Mouse (Mus musculus) myocyte (in vitro differentiated cells): ENCODE measurements around the gene Tnrc18. TPM values are rescaled to one million over a fixed set of nuclear protein-coding genes. Genes with fewer than 3 reads are reported as not detected.

Experiments
- H3K27me3 ChIP-seq: one replicate; pipeline ENCODE4 v1.6.1; 2011; ENCODE audit not compliant: control insufficient read depth, insufficient read depth, insufficient read length
- H3K36me3 ChIP-seq: one replicate; pipeline ENCODE4 v1.6.1; 2011; ENCODE audit not compliant: control insufficient read depth, insufficient read depth
- H3K4me2 ChIP-seq: one replicate; pipeline ENCODE4 v1.6.1; 2011; ENCODE audit warnings: low read depth, control low read depth
- H3K4me3 ChIP-seq: one replicate; pipeline ENCODE4 v1.5.1; 2011; ENCODE audit warnings: mild to moderate bottlenecking, control low read depth, moderate library complexity
- H3K79me2 ChIP-seq: one replicate; pipeline ENCODE4 v1.6.1; 2011; ENCODE audit not compliant: control insufficient read depth, insufficient read depth
- H3ac ChIP-seq: one replicate; pipeline ENCODE4 v1.6.1; 2011; ENCODE audit not compliant: control insufficient read depth, insufficient read length
- CEBPB ChIP-seq: IDR thresholded peaks from 2 replicates; pipeline ENCODE4 v1.6.1; 2011; ENCODE audit warnings: mild to moderate bottlenecking, moderate library complexity; ENCODE audit not compliant: poor library complexity, insufficient read depth, severe bottlenecking
- E2F4 ChIP-seq: IDR thresholded peaks from one replicate; pipeline ENCODE4 v1.6.1; 2011; ENCODE audit warnings: mild to moderate bottlenecking, control low read depth, moderate library complexity; ENCODE audit not compliant: insufficient read depth
- MAX ChIP-seq: IDR thresholded peaks from one replicate; pipeline ENCODE4 v1.6.1; 2011; ENCODE audit warnings: low read depth, mild to moderate bottlenecking, control low read depth
- MYOD1 ChIP-seq, 3 experiments: IDR thresholded peaks; one replicate each; pipeline ENCODE4 v1.6.1; 2011; ENCODE audit warnings: control low read depth in 2 of 3, low read depth in 2 of 3, mild to moderate bottlenecking in 2 of 3, moderate library complexity in 1 of 3; ENCODE audit not compliant: insufficient read length in 2 of 3, control insufficient read depth in 1 of 3
- MYOG ChIP-seq, 3 experiments: IDR thresholded peaks; one replicate each; pipeline ENCODE4 v1.6.1; 2011; ENCODE audit warnings: control low read depth in 2 of 3, low read depth in 2 of 3, mild to moderate bottlenecking in 2 of 3; ENCODE audit not compliant: insufficient read length in 2 of 3, control insufficient read depth in 1 of 3, insufficient read depth in 1 of 3
- POLR2A ChIP-seq: IDR thresholded peaks from one replicate; pipeline ENCODE4 v1.6.1; 2011; ENCODE audit warnings: low read depth, mild to moderate bottlenecking, control low read depth, moderate library complexity; ENCODE audit not compliant: insufficient read length
- POLR2AphosphoS2 ChIP-seq: IDR thresholded peaks from one replicate; pipeline ENCODE4 v1.6.1; 2011; ENCODE audit warnings: low read depth, control low read depth; ENCODE audit not compliant: insufficient read length
- REST ChIP-seq: IDR thresholded peaks from one replicate; pipeline ENCODE4 v1.6.1; 2011; ENCODE audit warnings: mild to moderate bottlenecking, control low read depth, moderate library complexity; ENCODE audit not compliant: insufficient read depth, insufficient read length
- SRF ChIP-seq: IDR thresholded peaks from one replicate; pipeline ENCODE4 v1.6.1; 2011; ENCODE audit warnings: low read depth; ENCODE audit not compliant: control insufficient read depth, insufficient read length
- TCF12 ChIP-seq: IDR thresholded peaks from one replicate; pipeline ENCODE4 v1.6.1; 2011; ENCODE audit warnings: mild to moderate bottlenecking, control low read depth; ENCODE audit not compliant: poor library complexity, insufficient read depth, severe bottlenecking
- TCF3 ChIP-seq: IDR thresholded peaks from one replicate; pipeline ENCODE4 v1.6.1; 2011; ENCODE audit warnings: low read depth, control low read depth; ENCODE audit not compliant: insufficient read length
- USF1 ChIP-seq: IDR thresholded peaks from one replicate; pipeline ENCODE4 v1.6.1; 2011; ENCODE audit warnings: low read depth, mild to moderate bottlenecking, control low read depth, moderate library complexity
- polyA plus RNA-seq: library from polyadenylated mRNA; unstranded; fragments of >200 nt; fragmentation: generic; extraction: Trizol; gene quantifications from one replicate; pipeline ENCODE4 v1.2.1, GENCODE M21; 2012; ENCODE audit warnings: missing spikeins

The Tnrc18 gene
- polyA plus RNA-seq, 1 experiment: 26.2 TPM

- no peaks in the 10 kb centered on the region for H3K27me3 ChIP-seq
- TF ChIP-seq E2F4 (no peak), MYOD1 (IDR thresholded peaks at IDR 0.05; ENCODE audit: control insufficient read depth in 1 of 3, insufficient read length in 2 of 3, low read depth in 2 of 3) (no peak), USF1 (no peak), REST (no peak)
- H3K4me3 ChIP-seq: no peak overlapping the region
- no peaks in the 10 kb centered on the region for H3K36me3 ChIP-seq
- peaks cover 42% of the 10 kb centered on the region for H3K79me2 ChIP-seq
- no peak overlapping the region for H3K4me2 ChIP-seq
- no peak overlapping the region for H3ac ChIP-seq
Measured at GRCm38 (mm10) chr5:142776080-142776479, 41.4 kb downstream of the Tnrc18 start.

- H3K79me2 ChIP-seq: peaks cover 34% of the 10 kb centered on the region
- no peaks in the 10 kb centered on the region for H3K27me3 ChIP-seq
- H3ac ChIP-seq: no peak overlapping the region
- H3K4me2 ChIP-seq: no peak overlapping the region
- no peaks in the 10 kb centered on the region for H3K36me3 ChIP-seq
- no peak for TF ChIP-seq MYOG (IDR thresholded peaks at IDR 0.05; ENCODE audit: control insufficient read depth in 1 of 3, insufficient read depth in 1 of 3, insufficient read length in 2 of 3, low read depth in 2 of 3)
- no peak for TF ChIP-seq REST
- TF ChIP-seq E2F4: no peak
- no peak for TF ChIP-seq TCF12
- H3K4me3 ChIP-seq: no peak overlapping the region
Measured at GRCm38 (mm10) chr5:142774771-142775170, 42.7 kb downstream of the Tnrc18 start.

- Histone ChIP-seq H3K27me3 (no peaks in the 10 kb centered on the region), H3K4me2 (no peak overlapping the region), H3ac (no peak overlapping the region), H3K4me3 (no peak overlapping the region), H3K79me2 (peaks cover 28% of the 10 kb centered on the region), H3K36me3 (peaks cover 7% of the 10 kb centered on the region)
- TF ChIP-seq CEBPB: no peak
Measured at GRCm38 (mm10) chr5:142771964-142772363, 45.5 kb downstream of the Tnrc18 start.

GRCm38 (mm10) chr5:142771034-142771433 lies 46.4 kb downstream of the Tnrc18 start:
- H3K4me2 ChIP-seq: no peak overlapping the region
- no peaks in the 10 kb centered on the region for H3K27me3 ChIP-seq
- H3K4me3 ChIP-seq: no peak overlapping the region
- TF ChIP-seq USF1: no peak
- no peak for TF ChIP-seq POLR2AphosphoS2
- TF ChIP-seq MAX: no peak
- no peak for TF ChIP-seq REST
- no peak for TF ChIP-seq POLR2A
- TF ChIP-seq TCF12: no peak
- no peak for TF ChIP-seq MYOG (IDR thresholded peaks at IDR 0.05; ENCODE audit: control insufficient read depth in 1 of 3, insufficient read depth in 1 of 3, insufficient read length in 2 of 3, low read depth in 2 of 3)
- no peak for TF ChIP-seq TCF3
- TF ChIP-seq E2F4: no peak
- TF ChIP-seq MYOD1 (IDR thresholded peaks at IDR 0.05; ENCODE audit: control insufficient read depth in 1 of 3, insufficient read length in 2 of 3, low read depth in 2 of 3): no peak
- TF ChIP-seq CEBPB: no peak
- no peak for TF ChIP-seq SRF
- no peak overlapping the region for H3ac ChIP-seq
- H3K36me3 ChIP-seq: peaks cover 9% of the 10 kb centered on the region
- H3K79me2 ChIP-seq: peaks cover 25% of the 10 kb centered on the region

- peaks cover 14% of the 10 kb centered on the region for H3K36me3 ChIP-seq
- no peaks in the 10 kb centered on the region for H3K27me3 ChIP-seq
- TF ChIP-seq TCF12 (no peak), POLR2A (no peak), MYOD1 (IDR thresholded peaks at IDR 0.05; ENCODE audit: control insufficient read depth in 1 of 3, insufficient read length in 2 of 3, low read depth in 2 of 3) (no peak)
- H3K79me2 ChIP-seq: peaks cover 25% of the 10 kb centered on the region
- no peak overlapping the region for H3ac ChIP-seq
- no peak overlapping the region for H3K4me2 ChIP-seq
- no peak overlapping the region for H3K4me3 ChIP-seq
Measured at GRCm38 (mm10) chr5:142769641-142770040, 47.8 kb downstream of the Tnrc18 start.

GRCm38 (mm10) chr5:142768352-142769267 lies 48.9 kb downstream of the Tnrc18 start:
- no peaks in the 10 kb centered on the region for H3K27me3 ChIP-seq
- H3ac ChIP-seq: no peak overlapping the region
- H3K36me3 ChIP-seq: peaks cover 14% of the 10 kb centered on the region

More at GRCm38 (mm10) chr5:142768352-142769267, 48.9 kb downstream of the Tnrc18 start:
- H3K79me2 ChIP-seq: peaks cover 25% of the 10 kb centered on the region
- no peak overlapping the region for H3K4me2 ChIP-seq
- no peak for TF ChIP-seq CEBPB
- TF ChIP-seq POLR2AphosphoS2: no peak
- TF ChIP-seq SRF: no peak
- TF ChIP-seq USF1: no peak
- TF ChIP-seq TCF12: no peak
- no peak for TF ChIP-seq MAX
- no peak for TF ChIP-seq MYOG (IDR thresholded peaks at IDR 0.05; ENCODE audit: control insufficient read depth in 1 of 3, insufficient read depth in 1 of 3, insufficient read length in 2 of 3, low read depth in 2 of 3)
- no peak for TF ChIP-seq TCF3
- no peak for TF ChIP-seq POLR2A
- TF ChIP-seq MYOD1 (IDR thresholded peaks at IDR 0.05; ENCODE audit: control insufficient read depth in 1 of 3, insufficient read length in 2 of 3, low read depth in 2 of 3): no peak
- no peak for TF ChIP-seq REST
- no peak for TF ChIP-seq E2F4
- H3K4me3 ChIP-seq: no peak overlapping the region
